Mouse (Mus musculus) lung, embryonic 14.5 days (tissue): ENCODE results near the gene Gpld1. TPM values are rescaled to one million over a fixed set of nuclear protein-coding genes. Genes with fewer than 3 reads are reported as not detected.

Experiments used
- ATAC-seq: fragments of 200-750 bp; cut with Nextera tagmentation; 2 replicates; pipeline ENCODE4 v1.8.0; 2017; ENCODE audit warnings: mild to moderate bottlenecking, moderate TSS enrichment, moderate library complexity; ENCODE audit not compliant: insufficient read depth
- DNase-seq: peaks from one replicate; pipeline ENCODE4 v3.0.0-alpha.2; 2015
- H3K27ac ChIP-seq: fragments of 300-500 bp; sonication (generic); 2 replicates; pipeline ENCODE4 v1.5.1; 2014; ENCODE audit warnings: low read depth, mild to moderate bottlenecking, moderate library complexity
- H3K27me3 ChIP-seq: fragments of 300-500 bp; sonication (generic); 2 replicates; pipeline ENCODE4 v1.6.1; 2014; ENCODE audit warnings: low read length, control low read depth; ENCODE audit not compliant: insufficient read depth
- H3K36me3 ChIP-seq: fragments of 300-500 bp; sonication (generic); 2 replicates; pipeline ENCODE4 v1.6.1; 2014; ENCODE audit warnings: control low read depth; ENCODE audit not compliant: insufficient read depth
- H3K4me1 ChIP-seq: fragments of 300-500 bp; sonication (generic); 2 replicates; pipeline ENCODE4 v1.6.1; 2014; ENCODE audit warnings: antibody characterized with exemption, control low read depth; ENCODE audit not compliant: insufficient read depth
- H3K4me2 ChIP-seq: fragments of 300-500 bp; sonication (generic); 2 replicates; pipeline ENCODE4 v1.6.1; 2014; ENCODE audit warnings: mild to moderate bottlenecking
- H3K4me3 ChIP-seq: fragments of 300-500 bp; sonication (generic); 2 replicates; pipeline ENCODE4 v1.5.1; 2014; ENCODE audit warnings: low read depth, low read length
- H3K9ac ChIP-seq: fragments of 300-500 bp; sonication (generic); 2 replicates; pipeline ENCODE4 v1.6.1; 2014
- H3K9me3 ChIP-seq: fragments of 300-500 bp; sonication (generic); 2 replicates; pipeline ENCODE4 v1.6.1; 2016; ENCODE audit warnings: low read depth, low read length, control low read depth
- CTCF ChIP-seq: IDR thresholded peaks from 2 replicates; pipeline ENCODE4 v1.5.1; 2016; ENCODE audit warnings: antibody characterized with exemption, low read depth
- WGBS: fragments of 180-500 bp; shearing (Covaris S2); extraction: QIAGEN DNeasy Blood & Tissue Kit; methylation state at CpG from one replicate; pipeline ENCODE4 v1.1.7; 2014; 5-methylcytosine and 5-hydroxymethylcytosine counted together
- polyA plus RNA-seq: library from polyadenylated mRNA; unstranded; fragments of >200 nt; fragmentation: Nextera tagmentation; extraction: Ambion mirVana; gene quantifications from 2 replicates; pipeline ENCODE4 v1.2.1, GENCODE M21; 2014

Gene Gpld1
- polyA plus RNA-seq, 1 experiment from 2014 or later, result 1.6 TPM

DNA sequence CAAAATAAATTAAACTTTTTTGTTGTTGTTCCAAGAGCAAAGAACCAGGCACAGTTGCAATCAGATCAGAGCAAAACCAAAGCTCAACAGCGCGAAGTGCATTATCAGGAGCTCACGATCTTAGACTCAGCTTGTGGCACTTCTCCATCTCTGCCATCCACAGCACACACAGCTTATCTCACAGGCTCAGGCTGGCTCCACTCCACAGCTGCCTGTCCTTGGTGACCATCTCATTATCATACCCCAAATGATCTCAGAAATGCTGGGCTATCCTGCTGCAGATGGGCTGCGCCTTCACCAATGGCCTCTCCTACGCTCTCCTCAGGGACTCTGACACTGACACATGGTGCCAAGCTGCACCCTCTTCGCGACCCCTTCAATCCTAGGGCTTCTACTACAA lies 9.8 kb upstream of the Gpld1 start:
- Histone ChIP-seq H3K4me3 (no peak overlapping the region), H3K36me3 (no peaks in the 10 kb centered on the region), H3K4me2 (no peak overlapping the region), H3K9ac (no peak overlapping the region), H3K9me3 (no peaks in the 10 kb centered on the region), H3K27me3 (no peaks in the 10 kb centered on the region), H3K4me1 (0 out of 2 replicates have a peak, but pooled peaks cover 4% of the 10 kb centered on the region), H3K27ac (no peak overlapping the region)
- DNase-seq (no peak), ATAC-seq (no peak)
- TF ChIP-seq CTCF, result no peak
- WGBS, result 89% methylated on average over 7 of the region's 7 CpGs

DNA sequence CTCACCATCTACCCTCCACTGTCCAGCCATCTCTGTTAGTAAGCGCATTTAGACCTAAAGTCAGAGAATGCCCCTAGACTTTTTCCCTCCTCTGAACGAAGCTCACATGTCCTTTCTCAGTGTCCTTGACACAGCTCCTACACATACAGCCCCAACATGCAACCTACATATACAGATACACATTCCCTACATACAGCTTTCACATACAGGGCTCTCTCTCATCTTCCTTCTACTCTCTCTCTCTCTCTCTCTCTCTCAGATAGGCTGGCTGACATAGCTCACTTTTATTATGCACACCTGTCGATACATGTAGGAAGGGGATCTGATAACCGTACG lies 6.2 kb upstream of the Gpld1 start:
- ATAC-seq, result peak; percentile 25
- H3K4me2 ChIP-seq, result peak overlapping the region; percentile 78
- 0 out of 2 replicates have a peak, but pooled peaks cover 4% of the 10 kb centered on the region for H3K4me1 ChIP-seq
- H3K36me3 ChIP-seq, result no peaks in the 10 kb centered on the region
- peak overlapping the region; percentile 90 for H3K9ac ChIP-seq
- no peak for TF ChIP-seq CTCF
- peak overlapping the region; percentile 83; the same call in 1 of the 2 replicates for H3K27ac ChIP-seq
- H3K4me3 ChIP-seq, result peak overlapping the region; percentile 81
- no peaks in the 10 kb centered on the region for H3K9me3 ChIP-seq
- 31% methylated on average over 5 of the region's 5 CpGs for WGBS
- DNase-seq, result no peak
- H3K27me3 ChIP-seq, result no peaks in the 10 kb centered on the region

DNA sequence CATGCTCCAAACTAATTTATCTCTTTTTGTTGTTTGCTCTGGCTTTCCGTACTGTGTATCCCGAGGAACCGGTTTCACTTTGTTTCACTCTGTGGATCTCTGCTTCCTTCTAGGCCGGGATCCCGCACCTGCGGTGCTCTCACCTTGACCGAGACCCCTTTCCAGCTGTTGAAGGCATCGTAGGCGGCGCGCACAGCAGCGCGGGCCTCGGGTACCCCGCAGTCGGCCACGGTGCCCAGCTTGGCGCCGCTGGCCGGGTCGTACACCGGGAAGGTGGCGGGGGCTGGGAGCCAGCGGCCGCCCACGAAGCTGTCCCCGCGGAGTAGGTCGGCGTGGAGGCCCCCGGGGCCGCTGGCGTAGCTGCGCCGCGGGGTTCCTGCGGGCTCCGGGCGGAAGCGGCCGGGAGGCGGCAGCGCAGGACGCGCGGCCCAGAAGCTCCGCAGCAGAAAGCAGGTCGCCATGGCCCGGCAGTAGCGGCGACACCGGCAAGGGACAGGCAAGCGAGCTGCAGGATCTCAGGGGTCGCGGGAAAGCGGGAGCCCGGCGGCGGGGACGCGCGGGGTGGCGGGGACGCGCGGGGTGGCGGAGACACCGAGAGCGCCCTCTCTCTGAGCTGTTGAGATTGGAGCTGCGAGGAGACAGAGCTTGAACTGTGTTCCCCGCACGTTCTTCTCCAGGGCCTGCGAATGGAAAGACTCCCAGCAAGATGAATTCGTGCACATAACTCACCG lies 5.7 kb upstream of the Gpld1 start, which contains the start of gene Aldh5a1:
Gene Aldh5a1 (minus strand): TSS at position 554 of the 731 bp plus-strand sequence.
- peak within 1 kb of the TSS; percentile 90 for H3K9ac ChIP-seq
- no peaks in the 10 kb centered on the region for H3K36me3 ChIP-seq
- ATAC-seq, result peak; percentile 82
- TF ChIP-seq CTCF, result peak; percentile 38
- under 1% methylated on average over 75 of the region's 75 CpGs for WGBS
- no peaks in the 10 kb centered on the region for H3K9me3 ChIP-seq
- peak; percentile 89 for DNase-seq
- 0 out of 2 replicates have a peak, but pooled peaks cover 4% of the 10 kb centered on the region for H3K4me1 ChIP-seq
- peak within 1 kb of the TSS; percentile 81 for H3K4me3 ChIP-seq
- H3K27ac ChIP-seq, result peak within 1 kb of the TSS; percentile 83
- no peaks in the 10 kb centered on the region for H3K27me3 ChIP-seq
- peak within 1 kb of the TSS; percentile 78 for H3K4me2 ChIP-seq

DNA sequence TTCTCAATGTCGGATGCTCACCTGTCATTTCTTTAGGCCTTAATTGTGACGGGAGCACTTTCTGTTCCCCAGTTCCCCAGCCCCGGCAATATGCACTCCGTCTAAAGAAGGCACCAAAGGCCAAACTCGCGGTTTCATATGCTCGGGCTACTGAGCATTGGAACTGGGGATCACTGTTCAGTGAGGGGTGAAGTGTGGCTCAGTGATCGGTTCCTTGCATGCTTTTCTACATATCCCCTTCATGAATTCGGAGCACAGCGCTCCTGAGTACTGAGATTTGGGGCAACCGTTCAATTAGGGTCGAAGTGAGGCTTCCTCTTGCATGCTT lies 5.1 kb upstream of the Gpld1 start:
- Histone ChIP-seq H3K4me3 (peak overlapping the region; percentile 81), H3K4me1 (0 out of 2 replicates have a peak, but pooled peaks cover 4% of the 10 kb centered on the region), H3K9ac (peak overlapping the region; percentile 90), H3K27ac (peak overlapping the region; percentile 83; the same call in 1 of the 2 replicates), H3K36me3 (no peaks in the 10 kb centered on the region), H3K4me2 (peak overlapping the region; percentile 78), H3K9me3 (no peaks in the 10 kb centered on the region), H3K27me3 (no peaks in the 10 kb centered on the region)
- 16% methylated on average over 12 of the region's 12 CpGs for WGBS
- DNase-seq, result no peak
- ATAC-seq, result peak; percentile 36; the same call in 1 of the 2 replicates
- no peak for TF ChIP-seq CTCF

DNA sequence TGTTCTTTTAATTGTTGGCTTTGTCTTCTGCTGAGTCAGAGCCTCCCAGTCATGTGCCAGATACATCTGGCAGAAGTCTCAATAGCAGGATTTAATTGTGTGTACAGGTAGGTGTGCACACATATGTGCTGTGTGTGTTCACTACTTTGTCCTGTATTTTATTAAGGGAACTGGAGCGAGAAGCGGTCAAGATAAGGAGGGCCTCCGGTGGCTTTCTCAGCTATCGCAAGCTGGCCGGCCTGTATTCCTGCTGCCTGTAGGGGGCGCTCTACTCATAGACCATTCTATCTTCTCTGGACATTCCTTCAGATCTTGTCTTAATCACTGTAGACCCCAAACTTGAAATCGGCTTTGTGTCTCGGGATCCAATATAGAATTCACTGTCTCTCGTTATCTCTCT lies 4.3 kb upstream of the Gpld1 start:
- ATAC-seq, result peak; percentile 32; the same call in 1 of the 2 replicates
- peak; percentile 92 for DNase-seq
- Histone ChIP-seq H3K4me1 (0 out of 2 replicates have a peak, but pooled peaks cover 4% of the 10 kb centered on the region), H3K9me3 (no peaks in the 10 kb centered on the region), H3K4me3 (no peak overlapping the region), H3K9ac (no peak overlapping the region), H3K4me2 (no peak overlapping the region), H3K27me3 (no peaks in the 10 kb centered on the region), H3K27ac (no peak overlapping the region), H3K36me3 (no peaks in the 10 kb centered on the region)
- WGBS, result 25% methylated on average over 9 of the region's 9 CpGs
- TF ChIP-seq CTCF, result peak; percentile 83

DNA sequence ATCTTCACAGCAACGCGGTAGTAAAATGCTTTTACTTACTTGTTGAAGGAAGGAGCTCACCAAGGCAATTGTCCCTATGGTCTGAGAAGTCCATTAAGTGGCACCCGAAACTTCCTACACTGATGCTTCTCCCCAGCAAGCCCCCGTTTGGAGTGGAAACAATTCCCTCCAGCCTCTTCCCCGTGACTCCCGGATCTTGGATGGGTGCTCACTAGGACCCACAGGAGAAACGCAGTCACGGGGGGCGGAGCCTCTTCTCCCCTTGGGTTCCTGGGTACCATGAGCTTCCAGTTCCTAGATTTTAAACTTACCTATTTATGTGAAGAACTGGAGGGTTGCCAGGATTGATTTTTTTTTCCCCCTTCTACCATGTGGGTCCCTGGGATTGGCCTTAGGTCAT lies 3.5 kb upstream of the Gpld1 start:
- ATAC-seq (no peak), DNase-seq (no peak)
- no peak overlapping the region for H3K9ac ChIP-seq
- H3K4me1 ChIP-seq, result 0 out of 2 replicates have a peak, but pooled peaks cover 4% of the 10 kb centered on the region
- H3K27me3 ChIP-seq, result no peaks in the 10 kb centered on the region
- H3K4me2 ChIP-seq, result no peak overlapping the region
- no peaks in the 10 kb centered on the region for H3K9me3 ChIP-seq
- 86% methylated on average over 9 of the region's 9 CpGs for WGBS
- TF ChIP-seq CTCF, result no peak
- H3K36me3 ChIP-seq, result no peaks in the 10 kb centered on the region
- H3K27ac ChIP-seq, result no peak overlapping the region
- H3K4me3 ChIP-seq, result no peak overlapping the region

DNA sequence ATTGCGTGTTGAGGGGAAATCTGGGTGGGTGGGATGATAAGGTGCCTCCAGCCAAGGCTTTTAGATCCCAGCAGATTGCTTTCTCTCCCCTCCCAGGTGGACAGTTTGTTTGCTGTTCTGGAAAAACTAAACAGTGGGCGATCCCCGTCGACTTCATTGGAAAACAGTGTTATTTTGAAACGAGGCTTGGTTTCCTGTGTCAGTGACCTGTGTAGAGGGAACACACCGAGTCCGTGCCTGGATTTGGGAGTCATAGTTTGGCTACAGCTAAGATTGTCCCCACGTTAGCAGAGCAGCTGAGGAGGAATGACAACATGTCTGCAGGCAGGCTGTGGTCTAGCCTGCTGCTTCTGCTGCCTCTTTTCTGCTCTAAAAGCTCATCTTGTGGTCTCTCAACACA lies 351 bp downstream of the Gpld1 start:
- Histone ChIP-seq H3K4me1 (no peaks in the 10 kb centered on the region), H3K4me2 (no peak overlapping the region), H3K27ac (no peak overlapping the region), H3K9ac (no peak overlapping the region), H3K9me3 (no peaks in the 10 kb centered on the region), H3K27me3 (no peaks in the 10 kb centered on the region), H3K36me3 (no peaks in the 10 kb centered on the region), H3K4me3 (no peak overlapping the region)
- TF ChIP-seq CTCF, result no peak
- DNase-seq (no peak), ATAC-seq (no peak)
- WGBS, result 57% methylated on average over 8 of the region's 8 CpGs
